ENCODE assay signal across 18 mouse cellular contexts in the genomic region with DNA sequence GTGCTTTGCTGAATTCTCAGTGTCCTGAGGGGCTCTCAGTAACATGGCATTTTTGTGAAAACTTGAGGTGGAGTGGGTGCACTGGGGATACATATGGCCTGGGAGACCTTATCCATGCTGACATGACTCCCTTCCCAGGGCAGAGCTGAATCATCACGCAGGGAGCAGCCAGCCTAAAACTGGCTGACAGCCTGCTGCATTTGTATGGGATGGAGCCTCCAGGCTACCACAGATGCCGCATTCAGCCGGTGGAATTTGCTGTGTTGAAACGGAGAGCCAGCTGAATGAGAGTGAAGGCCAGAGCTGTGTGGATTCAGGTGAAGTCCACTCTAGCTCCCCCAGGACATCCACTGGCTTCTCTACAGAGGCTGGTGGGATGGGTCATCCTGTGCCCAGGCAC.
DNase-seq lines count a peak whose midpoint lies in the region; ATAC-seq lines count a peak whose summit lies in the region.
"Had no signal": no experiment of that assay in that cellular context is flagged by ENCODE, and none has a peak within 500 bp of the region (broad histone marks: within the 10 kb centered on the region; RNA-seq: fewer than 3 reads in every experiment).

No protein-coding gene starts in this region.

- peak; percentile 82 for ATAC-seq in frontal cortex, adult (ENCODE audit: low TSS enrichment)
- ATAC-seq: CD4-positive, CD25-positive, alpha-beta regulatory T cell, adult 4 months; hindbrain, embryonic 16.5 days; intestine, postnatal 0 days had no signal

- DNase-seq in adrenal gland, adult (ENCODE audit: inconsistent age in 2 of 2, low spot score in 1 of 2) = peak; percentile 14 to 32
- DNase-seq in adrenal gland, postnatal 4 days (ENCODE audit: low spot score in 2 of 2) = no peak
- no peak for DNase-seq in frontal cortex, adult 2 months (ENCODE audit: extremely low spot score in 1 of 2, low spot score in 1 of 2)
- DNase-seq in layer of hippocampus, adult 11-12 months (ENCODE audit: low spot score) = peak; percentile 15
- no peak for DNase-seq in layer of hippocampus, adult 9-10 months (ENCODE audit: low spot score)
- peak; percentile 58 for DNase-seq in Muller cell, postnatal 12 days (ENCODE audit: inconsistent ontology term)
- no peak for DNase-seq in kidney, adult 18-20 months
- DNase-seq: adrenal gland, postnatal 14 days; cerebellum, adult 11 months; kidney, postnatal 4 days; liver, embryonic 13.5 days; lung, adult 2 months; lung, postnatal 14 days; thymus, postnatal 36 days had no signal

Comparison
In these comparisons a context has a peak if more than half of its experiments do, and no peak if none do; other contexts are left out.
1. DNase-seq: peak in adrenal gland, adult (2 of 2), layer of hippocampus, adult 11-12 months (single experiment) and Muller cell, postnatal 12 days (single experiment); none in adrenal gland, postnatal 4 days (0 of 2), frontal cortex, adult 2 months (0 of 2), layer of hippocampus, adult 9-10 months (single experiment) and kidney, adult 18-20 months (single experiment).